Mouse (Mus musculus) testis, adult 2 months (tissue): ENCODE results near the gene Uqcrc2.

Experiments
- CTCF ChIP-seq: fragments of 200-500 bp; IDR thresholded peaks from 2 replicates; pipeline ENCODE4 v1.5.1; 2012; ENCODE audit warnings: low read depth, mild to moderate bottlenecking, inconsistent platforms, low read length, moderate library complexity; ENCODE audit not compliant: control insufficient read depth, insufficient read depth, insufficient replicate concordance
- POLR2A ChIP-seq: fragments of 200-500 bp; IDR thresholded peaks from 2 replicates; pipeline ENCODE4 v1.6.1; 2012; ENCODE audit warnings: low read depth, mild to moderate bottlenecking, inconsistent platforms, low read length, moderate library complexity; ENCODE audit not compliant: control insufficient read depth

DNA sequence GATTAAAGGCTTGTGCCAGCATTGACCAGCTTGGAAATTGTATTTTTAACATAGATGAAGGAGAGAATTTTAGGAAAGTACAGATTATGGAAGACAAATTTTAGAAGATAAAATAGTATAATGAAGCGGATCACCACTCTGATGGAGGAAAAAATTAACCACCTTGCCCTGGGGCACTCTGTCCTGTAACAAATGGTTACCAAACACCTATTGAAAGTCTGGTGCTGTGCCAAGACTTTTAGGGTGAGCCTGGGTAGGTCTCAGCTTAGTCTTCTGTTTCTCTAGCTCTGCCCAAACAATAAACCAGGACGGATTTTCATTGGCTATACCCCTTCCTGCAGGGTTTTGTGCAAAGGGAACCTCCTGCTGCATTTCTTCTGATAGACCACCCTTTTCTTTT is 36.3 kb downstream of the Uqcrc2 start:
- TF ChIP-seq CTCF (no peak), POLR2A (no peak)
